Comparison of ENCODE assay signal across 9 mouse cellular contexts in the genomic region with DNA sequence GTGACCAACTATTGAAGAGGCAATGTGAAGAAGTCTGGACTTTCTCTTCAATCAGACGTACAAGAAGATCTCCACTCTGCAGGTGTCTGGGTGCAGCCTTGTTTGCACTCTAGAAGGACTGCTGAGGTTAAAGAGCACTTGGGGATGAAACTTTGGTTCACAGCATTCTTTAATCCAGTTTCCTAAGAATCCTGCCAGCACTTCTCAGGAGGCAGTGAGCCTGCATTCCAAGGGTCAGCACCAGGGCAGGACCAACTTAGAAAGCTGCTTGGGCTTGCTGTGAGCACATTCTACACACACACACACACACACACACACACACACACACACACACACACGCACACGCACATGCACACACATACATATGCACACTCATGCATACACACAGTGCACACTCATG.
"Had no signal": no experiment of that assay in that cellular context is flagged by ENCODE, and none has a peak within 500 bp of the region (broad histone marks: within the 10 kb centered on the region; RNA-seq: fewer than 3 reads in every experiment).

No protein-coding gene starts in this region.

- H3K36me3 ChIP-seq: limb, embryonic 13.5 days; lung, embryonic 15.5 days; midbrain, embryonic 15.5 days; neural tube, embryonic 12.5 days had no signal

- H3K27ac ChIP-seq: hindbrain, postnatal 0 days; limb, embryonic 13.5 days; liver, embryonic 14.5 days; lung, embryonic 15.5 days; midbrain, embryonic 15.5 days; neural tube, embryonic 12.5 days; stomach, postnatal 0 days had no signal

- H3K4me1 ChIP-seq: limb, embryonic 13.5 days; lung, embryonic 15.5 days; midbrain, embryonic 15.5 days; neural tube, embryonic 12.5 days had no signal

- DNase-seq: left cerebral cortex, postnatal 4 days; thymus, postnatal 4 days had no signal

- H3K27me3 ChIP-seq: lung, embryonic 15.5 days; midbrain, embryonic 15.5 days; neural tube, embryonic 12.5 days had no signal

- H3K4me3 ChIP-seq: limb, embryonic 13.5 days; lung, embryonic 15.5 days; midbrain, embryonic 15.5 days; neural tube, embryonic 12.5 days had no signal
